Mouse (Mus musculus) liver, embryonic 14 days (tissue): Measurements from ENCODE around the gene Ptges2. TPM values are rescaled to one million over a fixed set of nuclear protein-coding genes. Genes with fewer than 3 reads are reported as not detected.

Experiments
- polyA plus RNA-seq: library from polyadenylated mRNA; depleted of rRNA; stranded (reverse); fragments of >200 nt; gene quantifications from 2 replicates; pipeline ENCODE4 v1.2.3, GENCODE M21; 2012; rRNA removed

Ptges2 gene
- polyA plus RNA-seq: 11.0 and 11.2 TPM in 2 replicates

DNA sequence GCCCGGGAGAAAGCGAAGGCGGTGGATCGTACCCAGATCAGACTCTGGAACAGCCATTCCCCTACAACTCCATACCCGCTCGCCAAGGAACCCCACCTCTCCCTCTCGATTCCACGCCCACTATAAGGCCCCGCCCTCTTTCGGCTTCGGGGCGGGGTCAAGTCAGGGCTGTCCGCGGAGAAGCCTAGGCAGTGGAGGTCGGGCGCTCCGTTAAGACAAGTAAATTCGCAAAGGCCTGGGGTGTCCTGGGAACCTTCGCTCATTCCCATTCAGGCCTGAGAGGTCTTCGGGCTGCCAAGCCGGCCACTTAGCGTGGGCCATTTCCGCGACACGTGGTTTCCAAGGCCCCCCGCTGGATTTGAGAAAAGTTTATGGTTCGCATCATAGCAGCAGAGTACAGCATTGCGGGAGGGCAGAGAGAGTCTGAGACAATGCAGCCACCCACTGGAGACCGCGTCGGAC is at the start of gene Ptges2:
Gene Ptges2, plus strand, starts transcription at position 413 of the 462 bp plus-strand sequence.

DNA sequence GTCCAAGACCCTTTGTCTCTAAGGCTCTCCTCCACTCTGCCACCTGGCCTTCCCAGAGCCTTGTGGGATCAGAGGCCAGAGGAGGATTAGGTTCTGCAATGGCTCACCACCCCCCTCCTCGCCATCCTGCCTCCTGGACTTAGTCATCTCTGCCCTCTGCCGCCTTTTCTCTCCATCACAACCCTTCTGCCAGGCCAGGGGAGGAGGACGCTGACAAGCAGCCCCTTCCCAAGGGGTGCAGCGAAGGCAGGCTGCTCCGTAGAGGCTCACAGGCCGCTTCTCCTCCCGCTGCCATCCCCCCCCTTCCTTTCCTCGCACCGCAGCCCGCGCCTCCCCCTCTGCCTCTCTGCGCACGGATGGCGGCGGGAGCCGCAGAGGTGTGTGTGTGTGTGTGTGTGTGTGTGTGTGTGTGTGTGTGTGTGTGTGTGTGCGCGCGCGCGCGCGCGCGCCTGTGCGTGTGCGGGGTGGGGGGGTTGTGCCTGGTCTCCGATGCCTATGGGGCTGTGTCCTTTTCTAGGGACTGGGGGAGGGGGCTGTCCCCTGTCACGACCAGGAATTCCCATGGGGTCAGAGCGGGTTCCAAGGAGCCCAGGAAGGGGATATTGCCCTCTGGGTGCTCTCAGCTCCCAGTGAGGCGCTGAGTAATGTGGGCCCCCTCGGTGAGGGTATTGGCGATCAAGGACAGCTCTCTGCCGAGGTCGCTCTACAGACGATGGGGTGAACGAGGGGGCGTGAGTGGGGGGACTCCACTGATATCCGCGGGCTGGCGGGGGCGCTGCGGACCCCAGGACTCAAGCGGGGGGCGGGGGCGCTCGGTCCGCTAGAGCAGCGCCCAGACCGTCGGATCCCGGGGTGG is 43.3 kb upstream of the Ptges2 start, which contains the start of gene Ciz1:
Gene Ciz1, plus strand, starts transcription at position 177 of the 856 bp plus-strand sequence.

DNA sequence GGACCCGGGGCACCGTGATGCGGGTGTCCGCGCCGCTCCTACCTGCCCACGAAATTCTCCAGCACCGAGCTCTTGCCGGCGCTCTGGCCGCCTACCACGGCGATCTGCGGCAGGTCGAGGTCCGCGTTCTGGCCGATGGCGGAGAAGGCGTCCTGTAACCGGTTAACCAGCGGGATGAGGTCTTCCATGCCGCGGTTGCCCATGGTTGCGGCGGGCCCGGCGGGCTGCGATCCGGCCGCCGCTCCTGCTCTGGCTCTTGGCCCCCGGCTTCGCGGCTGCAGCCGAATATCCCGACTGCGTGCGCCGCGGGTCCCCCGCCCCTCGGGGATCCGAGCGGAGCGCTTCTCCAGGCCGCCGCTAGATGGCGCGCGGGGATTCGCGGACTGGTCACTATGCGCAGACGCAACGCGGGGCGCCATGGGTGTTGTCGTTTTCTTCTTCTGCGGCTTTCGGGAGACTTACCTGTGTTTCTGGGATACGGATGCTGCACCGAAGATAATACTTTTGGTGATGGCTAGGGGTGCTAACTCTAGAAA is 42.6 kb upstream of the Ptges2 start, which contains the start of gene Dnm1:
Gene Dnm1, minus strand, starts transcription at position 332 of the 536 bp plus-strand sequence.

DNA sequence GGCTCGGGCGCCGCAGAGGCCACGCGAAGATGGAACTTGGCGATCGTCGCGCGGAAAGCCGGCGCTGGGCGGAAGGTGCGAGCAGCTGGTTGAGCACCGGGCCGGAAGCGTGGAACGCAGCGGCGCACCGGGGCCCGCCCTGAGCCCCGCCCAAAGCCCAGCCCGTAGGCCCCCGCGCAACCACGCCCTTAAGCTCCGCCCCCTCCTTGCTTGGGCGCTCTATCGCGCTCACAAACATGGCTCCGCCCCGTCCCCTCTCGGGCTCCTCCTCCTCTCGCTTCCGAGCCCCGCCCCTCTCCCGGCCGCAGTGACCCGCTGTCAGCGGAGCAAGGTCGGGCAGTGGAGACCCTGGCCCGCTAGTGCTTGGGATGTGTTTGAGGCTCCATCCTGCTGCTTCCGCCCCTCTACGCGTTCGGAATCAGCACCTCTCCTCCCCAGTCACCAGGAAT is 13.9 kb upstream of the Ptges2 start, which contains the start of gene 1110008P14Rik:
Gene 1110008P14Rik, minus strand, starts transcription at position 164 of the 449 bp plus-strand sequence.

DNA sequence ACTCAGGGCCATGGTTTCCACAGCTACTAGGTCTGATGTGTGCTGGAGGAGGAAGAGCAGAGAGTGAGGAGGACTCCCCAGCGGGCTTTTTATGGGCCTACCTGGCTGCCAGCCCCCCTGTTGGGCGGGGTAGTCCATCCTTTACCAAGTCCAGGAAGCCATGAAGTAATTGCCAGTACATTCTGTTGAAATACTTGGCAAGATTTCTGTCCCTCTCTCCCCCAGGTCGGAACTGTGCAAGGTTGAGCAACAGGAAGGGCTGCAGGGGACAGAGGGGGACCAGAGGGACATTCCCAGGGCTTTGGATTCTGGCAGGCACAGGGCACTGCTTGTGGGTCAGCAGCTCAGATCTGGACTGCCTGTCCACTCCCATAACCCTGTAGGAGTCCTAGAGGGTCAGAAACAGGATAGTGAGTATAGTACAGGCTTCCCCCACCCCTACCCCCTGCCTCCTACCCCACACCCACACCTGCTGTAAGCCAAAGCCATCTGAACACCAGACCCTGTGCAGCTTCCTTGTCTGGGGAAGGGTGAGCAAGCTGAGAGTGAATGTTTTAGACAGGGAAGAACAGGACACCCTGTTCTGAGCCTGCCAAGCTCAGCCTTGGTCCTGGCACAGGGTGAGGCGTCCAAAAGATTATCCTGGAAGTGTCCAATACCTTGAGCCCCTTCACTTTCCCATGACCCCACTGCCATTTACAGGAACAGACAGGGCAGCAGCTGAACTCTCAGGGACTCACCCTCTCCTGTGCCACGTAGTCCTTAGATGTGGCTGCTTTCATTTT is 7.8 kb upstream of the Ptges2 start, which contains the start of gene Lcn2:
Gene Lcn2, minus strand, starts transcription at position 547 of the 785 bp plus-strand sequence.

DNA sequence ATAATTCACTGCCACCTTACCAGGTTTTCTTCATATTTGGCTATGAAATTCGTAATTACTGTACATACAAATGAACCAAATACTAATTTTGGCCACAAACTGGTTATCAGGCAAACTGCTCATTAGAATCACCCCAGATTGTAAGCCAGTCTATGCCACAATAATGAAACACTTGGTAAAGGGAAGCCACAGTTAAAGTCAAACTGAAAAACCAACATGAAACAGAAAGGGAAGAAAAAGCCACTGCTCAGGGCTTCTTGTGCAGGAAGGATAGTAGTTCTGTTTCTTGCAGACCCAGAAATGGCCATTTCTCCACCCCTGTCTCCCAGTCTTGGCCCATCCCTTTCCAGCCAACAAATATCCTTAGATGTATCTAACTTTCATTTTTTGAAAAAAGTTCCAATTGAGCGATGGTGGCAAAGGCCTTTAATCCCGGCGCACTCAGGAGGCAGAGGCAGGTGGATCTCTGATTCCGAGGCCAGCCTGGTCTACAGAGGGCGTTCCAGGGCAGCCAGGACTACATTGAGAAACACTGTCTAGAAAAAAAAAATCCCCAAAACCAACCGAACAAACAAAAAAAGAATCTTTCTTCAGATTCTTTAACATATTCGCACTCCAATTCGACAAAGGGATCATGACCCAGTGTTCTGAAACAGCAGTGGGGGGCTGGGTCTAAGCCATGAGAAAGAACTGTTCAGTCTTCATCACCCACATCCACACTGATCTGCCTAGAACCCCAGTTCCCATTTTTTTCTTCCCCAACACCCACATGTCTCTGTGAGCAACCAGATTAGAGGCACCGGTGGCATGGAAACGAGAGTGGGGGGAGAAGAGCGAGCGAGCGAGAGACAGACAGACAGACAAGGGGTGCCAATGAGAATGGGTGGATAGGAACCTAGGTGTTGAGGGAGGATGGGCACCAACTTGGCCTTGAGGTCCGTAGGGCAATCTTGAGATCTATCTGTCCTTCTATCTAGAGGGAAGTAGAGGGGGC is 54.4 kb downstream of the Ptges2 start, which contains the start of gene Naif1:
Gene Naif1, plus strand, starts transcription at position 697 of the 994 bp plus-strand sequence.

DNA sequence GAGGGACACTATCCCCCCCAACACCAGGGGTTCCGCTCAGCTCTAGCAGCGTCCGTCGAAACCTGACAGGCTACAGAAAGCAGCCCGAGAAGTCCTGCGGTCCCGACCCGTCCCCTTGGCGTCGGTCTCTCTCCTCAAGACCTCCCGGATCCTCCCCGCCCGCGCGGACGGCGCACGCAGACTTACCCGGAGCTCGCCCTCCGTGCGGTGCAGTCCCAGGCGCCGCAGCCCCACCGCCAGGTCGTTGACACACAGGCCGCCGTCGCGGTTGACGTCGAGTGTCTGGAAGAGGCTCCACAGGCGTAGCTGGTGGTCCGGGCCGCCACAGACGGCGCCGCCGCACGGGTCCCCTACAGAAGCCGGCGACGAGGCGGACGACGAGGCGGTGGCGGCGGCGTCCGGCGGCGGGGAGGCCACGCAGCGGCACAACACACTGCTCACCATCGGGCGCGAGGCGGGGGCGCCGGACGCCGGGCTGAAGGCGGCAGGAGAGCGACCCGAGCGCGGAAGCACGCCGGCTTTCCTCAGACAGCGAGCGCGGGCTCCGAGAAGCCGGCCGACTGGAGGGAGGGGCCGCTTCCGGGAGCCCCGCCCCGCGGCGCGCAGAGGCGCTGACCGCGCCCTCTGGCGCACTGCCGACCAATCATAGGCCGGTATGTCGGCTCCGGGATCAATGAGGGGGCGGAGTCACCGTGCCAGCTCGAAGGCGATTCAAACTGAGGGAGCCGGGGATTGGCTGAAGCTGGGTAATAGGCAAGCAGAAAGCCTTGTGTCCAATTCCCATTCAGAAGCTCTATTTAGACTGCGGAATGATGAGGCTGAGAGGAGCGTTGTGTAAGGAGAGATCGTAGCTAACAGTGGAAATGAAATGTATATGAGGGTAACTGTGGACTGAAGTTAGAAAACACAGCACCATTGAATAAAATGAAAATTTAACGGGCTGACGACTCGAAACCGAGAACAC is 55.5 kb downstream of the Ptges2 start, which contains the start of gene Slc25a25:
Gene Slc25a25, minus strand, starts transcription at position 565 of the 964 bp plus-strand sequence.

Other genes starting within 250 kb of the Ptges2 start
- gene Prrc2b, start 244.8 kb upstream of the Ptges2 start, polyA plus RNA-seq: 6.6 and 7.7 TPM in 2 replicates
- gene Pomt1, start 159.3 kb upstream of the Ptges2 start, polyA plus RNA-seq: 7.8 and 10.0 TPM in 2 replicates
- gene Uck1, start 135.7 kb upstream of the Ptges2 start, polyA plus RNA-seq: 14.5 and 17.8 TPM in 2 replicates
- 12.7 and 14.0 TPM in 2 replicates for gene Golga2, start 108.5 kb upstream of the Ptges2 start, polyA plus RNA-seq
- 137 and 138 TPM in 2 replicates for gene Swi5, start 107.8 kb upstream of the Ptges2 start, polyA plus RNA-seq
- gene Ciz1, start 43.6 kb upstream of the Ptges2 start, polyA plus RNA-seq: 35.9 and 39.0 TPM in 2 replicates
- gene Dnm1, start 42.6 kb upstream of the Ptges2 start, polyA plus RNA-seq: 2.3 and 3.7 TPM in 2 replicates
- gene 1110008P14Rik, start 14.0 kb upstream of the Ptges2 start, polyA plus RNA-seq: 29.5 and 36.7 TPM in 2 replicates
- gene Lcn2, start 7.6 kb upstream of the Ptges2 start, polyA plus RNA-seq: 28.8 and 40.4 TPM in 2 replicates
- gene Naif1, start 54.6 kb downstream of the Ptges2 start, polyA plus RNA-seq: 1.1 and 1.2 TPM in 2 replicates
- 5.9 TPM in 2 replicates for gene Slc25a25, start 55.5 kb downstream of the Ptges2 start, polyA plus RNA-seq
- gene Fam102a, start 139.4 kb downstream of the Ptges2 start, polyA plus RNA-seq: 0.90 and 0.97 TPM in 2 replicates
- 47.8 and 53.3 TPM in 2 replicates for gene Dpm2, start 175.0 kb downstream of the Ptges2 start, polyA plus RNA-seq
- 0.01 and 0.14 TPM in 2 replicates for gene Pip5kl1, start 178.9 kb downstream of the Ptges2 start, polyA plus RNA-seq
- not detected in 2 replicates for gene 9430097D07Rik, start 179.8 kb downstream of the Ptges2 start, polyA plus RNA-seq
- gene St6galnac4, start 191.2 kb downstream of the Ptges2 start, polyA plus RNA-seq: 5.3 and 5.4 TPM in 2 replicates
- gene St6galnac6, start 203.8 kb downstream of the Ptges2 start, polyA plus RNA-seq: 9.7 and 11.1 TPM in 2 replicates
- gene Ak1, start 225.9 kb downstream of the Ptges2 start, polyA plus RNA-seq: 0.54 and 1.3 TPM in 2 replicates